Mouse (Mus musculus) spleen, postnatal 14 days (tissue): ENCODE data around the gene Astn2.

Source experiments
- DNase-seq, 2 experiments: peaks; one replicate each; pipeline ENCODE4 v3.0.0; 2021 to 2022; ENCODE audit warnings: low spot score in 2 of 2

Gene Astn2

DNA sequence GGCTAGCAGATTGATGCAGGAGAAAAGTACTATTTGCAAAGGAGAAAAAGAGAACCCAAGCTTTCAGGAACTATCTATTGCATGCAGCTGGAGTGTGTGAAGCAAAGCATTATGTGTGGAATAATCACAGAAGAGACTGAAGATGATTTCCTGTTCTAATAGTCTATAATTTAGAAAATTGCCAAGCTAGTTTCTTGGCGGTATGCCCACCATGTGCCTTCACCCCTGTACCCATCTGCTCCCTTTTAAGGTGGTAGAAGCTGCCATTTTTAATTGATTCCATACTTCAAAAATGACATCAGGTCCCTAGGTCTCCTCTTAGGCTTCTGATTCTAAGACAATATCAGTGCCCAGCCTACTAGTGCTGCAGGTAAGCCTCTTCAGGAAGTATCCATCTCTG lies 432.0 kb downstream of the Astn2 start:
- no peak for DNase-seq

DNA sequence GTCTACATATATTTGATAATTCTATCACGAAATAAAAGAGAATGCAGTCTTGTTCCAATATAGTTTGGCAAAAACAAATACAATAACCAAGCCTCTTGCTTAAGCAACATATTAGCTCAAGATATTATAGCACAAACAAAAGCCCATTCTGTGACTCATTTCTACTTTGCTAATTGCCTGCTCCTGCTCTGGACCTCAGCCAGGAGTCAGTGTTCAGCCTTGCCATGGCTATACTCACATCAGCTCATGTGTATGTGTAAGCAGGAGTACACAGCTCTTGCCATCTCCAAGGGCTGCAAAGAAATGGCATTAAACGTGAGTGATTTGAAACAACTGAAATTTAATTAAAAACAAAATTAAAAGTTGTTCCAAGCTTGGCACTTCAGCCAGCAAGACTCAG lies 435.1 kb downstream of the Astn2 start:
- DNase-seq = no peak

GRCm38 (mm10) chr4:65964604-65965003 lies 439.8 kb downstream of the Astn2 start:
- DNase-seq = no peak

- DNase-seq = no peak
Observed at GRCm38 (mm10) chr4:65959188-65959759, 445.1 kb downstream of the Astn2 start.

DNA sequence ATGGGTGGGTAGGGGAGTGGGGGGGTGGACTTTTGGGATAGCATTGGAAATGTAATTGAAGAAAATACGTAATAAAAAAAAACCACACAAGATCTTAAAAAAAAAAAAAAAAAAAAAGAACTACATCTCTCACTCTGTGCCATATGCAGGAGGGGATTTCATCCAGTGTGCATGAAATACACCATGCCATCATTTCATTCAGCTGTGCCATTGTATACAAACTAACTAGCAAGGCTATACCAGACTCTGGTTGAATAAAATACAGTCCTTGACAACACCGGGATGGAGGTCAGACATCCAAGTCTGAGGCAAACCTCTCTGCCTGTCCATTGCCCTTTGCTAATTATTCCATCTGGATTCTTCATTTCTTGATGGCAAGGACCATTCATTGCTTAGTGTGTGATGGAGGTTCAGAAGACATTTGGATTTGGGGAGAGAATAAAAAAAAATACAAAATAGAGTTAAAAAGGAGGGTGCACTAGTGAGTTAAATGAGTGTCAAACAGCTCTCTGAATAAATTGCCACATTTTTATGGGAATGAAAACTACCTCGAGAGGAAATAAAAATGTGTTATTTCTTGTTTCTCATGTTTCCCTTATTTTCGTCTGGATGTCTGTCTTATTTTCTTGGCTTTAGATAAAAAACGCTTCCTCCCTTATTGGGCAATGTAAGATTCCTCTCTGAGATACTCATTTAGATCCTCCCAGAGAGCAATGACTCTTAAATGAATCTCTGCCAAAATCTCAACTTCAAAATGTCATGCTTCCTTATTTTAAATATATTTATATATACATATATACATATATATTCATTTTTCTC lies 445.8 kb downstream of the Astn2 start:
- DNase-seq = no peak

GRCm38 (mm10) chr4:65951918-65952317 lies 452.5 kb downstream of the Astn2 start:
- no peak for DNase-seq

GRCm38 (mm10) chr4:65947141-65947649 lies 457.2 kb downstream of the Astn2 start:
- DNase-seq = no peak

GRCm38 (mm10) chr4:65946021-65946420 lies 458.4 kb downstream of the Astn2 start:
- DNase-seq = no peak

- DNase-seq = no peak
Observed at GRCm38 (mm10) chr4:65930901-65931300, 473.5 kb downstream of the Astn2 start.

GRCm38 (mm10) chr4:65920294-65920693 lies 484.1 kb downstream of the Astn2 start:
- no peak for DNase-seq

DNA sequence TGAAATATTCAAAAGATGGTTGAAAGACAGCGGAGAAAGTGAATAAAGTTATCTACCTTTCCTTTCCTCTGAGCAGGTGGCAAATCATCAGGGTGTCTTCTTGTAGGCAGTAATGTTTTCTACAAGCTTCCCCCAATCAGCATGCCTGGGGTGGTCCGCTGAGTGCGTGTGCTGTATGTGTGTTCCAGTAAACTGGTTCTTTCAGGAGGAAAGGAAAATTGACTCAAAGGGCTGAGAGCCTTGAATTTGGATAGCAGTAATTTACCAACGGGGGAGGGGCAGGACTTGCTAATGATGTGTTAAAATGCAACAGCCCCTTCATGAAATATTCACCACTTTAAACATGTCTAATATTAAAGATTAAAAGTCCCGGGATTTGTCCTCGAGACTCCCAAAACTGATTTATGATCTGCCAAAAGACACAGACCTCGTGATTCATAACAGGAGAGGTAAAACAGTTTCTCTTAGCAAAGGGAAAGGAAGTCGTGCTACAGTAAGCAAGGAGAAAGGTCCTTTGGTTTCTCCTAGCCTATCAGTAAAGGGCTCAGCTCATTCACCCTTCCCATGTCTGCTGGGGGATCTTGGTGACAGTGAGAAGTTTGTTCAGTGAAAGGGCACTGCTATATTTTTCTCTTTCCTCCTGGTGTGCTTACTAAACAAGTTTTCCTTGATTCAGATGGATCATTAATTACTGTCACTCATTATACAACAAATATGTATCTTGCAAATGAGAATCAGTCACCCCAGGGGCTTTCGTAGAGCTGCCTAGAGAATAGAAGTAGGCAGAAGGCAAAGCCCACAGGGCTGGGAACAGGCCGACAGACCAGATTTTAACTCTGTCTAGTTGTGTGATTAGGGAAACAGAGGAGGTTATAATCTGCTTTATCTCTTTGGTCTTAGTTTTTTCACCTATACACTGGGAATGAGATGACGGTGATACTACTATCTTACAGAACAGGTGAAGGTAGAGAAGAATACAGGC lies 488.1 kb downstream of the Astn2 start:
- no peak for DNase-seq

DNA sequence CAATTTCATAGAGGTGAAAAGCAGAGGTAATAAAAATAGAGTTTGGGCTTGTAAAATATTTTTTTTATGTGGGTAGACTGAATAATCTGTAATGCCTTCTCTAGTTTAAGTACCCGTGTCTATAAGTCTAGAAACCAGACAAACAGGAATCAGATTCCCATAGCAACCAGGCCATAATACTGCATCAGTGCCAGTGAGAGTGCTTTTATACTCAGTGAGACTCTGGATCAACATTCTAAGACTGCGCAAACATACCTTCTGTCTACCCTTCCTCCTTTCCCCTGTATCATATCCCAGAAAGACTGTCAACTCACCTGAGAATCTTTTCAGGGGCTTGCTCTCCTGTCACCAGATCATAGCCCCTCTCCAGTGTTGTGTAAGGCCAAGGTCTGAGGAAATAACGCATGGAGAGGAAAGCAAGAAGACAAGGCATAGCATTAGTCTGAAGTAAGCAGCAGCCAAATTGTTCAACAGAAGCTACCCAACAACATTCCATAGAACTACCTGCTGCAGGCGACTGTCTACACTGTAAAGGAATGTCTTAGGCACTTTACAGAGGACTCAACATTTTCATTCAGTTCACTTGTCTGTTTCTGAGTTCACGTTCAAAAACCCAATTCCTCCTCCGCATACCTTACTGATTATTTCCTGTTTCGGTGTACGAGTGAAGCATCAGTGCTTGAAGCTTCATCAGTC lies 492.0 kb downstream of the Astn2 start:
- no peak for DNase-seq

- DNase-seq = no peak
Observed at GRCm38 (mm10) chr4:65907660-65908059, 496.8 kb downstream of the Astn2 start.

DNA sequence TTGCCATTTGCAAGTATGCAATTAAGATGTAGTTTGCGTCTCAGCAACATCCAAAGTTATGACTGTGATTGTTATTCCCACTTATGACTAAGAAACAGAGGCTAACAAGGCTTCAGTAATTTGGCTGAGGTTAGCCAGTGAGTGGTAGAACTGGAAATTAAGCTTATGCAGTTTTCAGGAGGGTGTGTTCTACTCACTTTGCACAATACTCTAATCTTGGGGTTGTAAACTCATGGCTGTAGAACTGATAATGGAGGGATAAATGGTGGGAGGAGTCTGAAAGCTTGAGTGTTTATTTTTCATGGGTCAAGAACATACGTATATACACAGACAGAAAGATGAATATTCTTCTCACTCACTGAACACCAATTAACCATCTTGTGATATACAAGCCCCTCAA lies 499.4 kb downstream of the Astn2 start:
- DNase-seq = no peak

DNA sequence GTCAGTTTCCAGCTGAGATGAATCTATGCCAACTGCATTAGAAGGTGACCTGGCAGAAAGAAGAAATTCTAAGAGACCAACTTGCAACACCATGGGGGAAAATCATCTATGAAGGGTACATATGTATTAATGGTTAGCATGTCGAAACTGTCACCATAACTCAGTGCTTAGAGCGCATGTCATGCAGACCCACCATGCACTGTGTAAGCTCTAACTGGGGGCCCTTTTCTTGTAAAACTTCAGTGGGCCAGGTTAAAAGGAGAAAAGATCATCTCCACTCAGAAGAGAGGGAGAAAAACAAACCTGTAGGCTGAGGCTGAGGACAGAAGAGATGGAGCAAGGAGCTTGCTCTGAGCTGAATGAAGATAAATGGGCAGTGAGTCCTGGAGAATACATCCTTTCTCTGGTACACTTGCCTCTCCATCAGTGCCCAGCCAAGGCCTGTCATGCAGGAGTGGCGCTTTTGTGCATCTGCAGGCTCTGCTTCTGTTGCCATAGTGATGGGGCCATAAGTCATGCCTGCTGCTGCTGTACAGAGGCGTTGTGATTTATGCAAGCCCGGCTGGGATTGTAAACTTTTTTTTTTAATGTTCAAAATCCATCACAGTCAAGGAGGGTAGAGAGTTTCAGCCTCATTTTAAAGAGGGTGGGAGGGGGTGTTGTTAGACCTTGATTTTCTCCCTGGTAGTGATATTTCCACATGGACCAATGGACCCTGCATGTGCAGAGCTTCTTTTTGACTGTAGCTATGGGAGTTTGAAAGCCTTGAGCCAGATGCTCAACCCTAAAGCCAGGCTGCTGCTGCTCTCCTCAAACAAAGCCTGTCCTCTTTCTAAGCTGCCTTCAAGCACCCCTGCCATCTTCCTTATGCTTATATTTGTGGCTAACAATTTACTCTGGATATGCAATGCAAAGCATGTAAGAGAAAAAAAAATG lies 508.1 kb downstream of the Astn2 start:
- no peak for DNase-seq

- DNase-seq = no peak
Observed at GRCm38 (mm10) chr4:65888332-65888993, 515.9 kb downstream of the Astn2 start.

DNA sequence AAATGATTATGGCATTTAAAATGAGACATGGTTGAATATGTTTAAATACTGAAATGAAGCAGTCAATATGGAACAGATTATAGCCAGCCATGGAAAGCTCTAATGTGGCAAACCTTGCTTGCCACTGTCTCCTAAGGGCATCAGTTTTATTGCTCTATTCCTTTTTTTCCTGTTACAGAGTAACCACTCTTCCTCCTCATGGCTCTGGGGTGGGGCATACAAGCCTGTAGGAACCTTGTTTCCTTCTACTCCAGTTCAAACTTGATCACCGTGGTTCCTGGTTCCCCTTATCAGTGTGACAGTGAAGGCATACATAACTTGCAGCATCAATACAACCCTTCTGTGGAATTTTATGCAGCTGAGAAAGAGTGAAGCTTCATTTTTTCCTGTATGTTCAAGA lies 517.5 kb downstream of the Astn2 start:
- no peak for DNase-seq

- DNase-seq = no peak
Observed at GRCm38 (mm10) chr4:65885921-65886320, 518.5 kb downstream of the Astn2 start.

DNA sequence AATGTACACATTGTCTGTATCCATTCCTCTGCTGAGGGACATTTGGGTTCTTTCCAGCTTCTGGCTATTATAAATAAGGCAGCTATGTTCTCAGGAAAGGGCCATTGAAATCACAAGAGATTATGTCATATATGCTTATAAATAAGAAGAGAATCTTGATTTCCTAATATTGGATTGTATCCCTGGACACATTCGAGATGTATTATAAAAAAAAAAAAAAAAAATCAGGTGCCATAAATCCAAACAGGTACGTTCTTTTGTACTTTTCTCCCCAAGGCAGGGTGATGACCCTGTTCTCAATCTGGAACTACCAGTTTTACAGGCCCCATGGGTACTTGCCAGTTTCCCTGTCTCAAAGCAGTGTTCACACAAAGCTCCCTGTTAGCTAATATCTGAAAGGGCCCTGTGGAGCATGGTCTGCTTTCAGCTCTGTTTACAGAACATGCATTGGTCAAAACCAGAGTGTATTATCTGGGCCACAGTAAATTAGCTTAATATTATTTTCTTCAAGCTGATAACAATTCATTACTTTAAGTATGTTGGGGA lies 530.1 kb downstream of the Astn2 start:
- no peak for DNase-seq

DNA sequence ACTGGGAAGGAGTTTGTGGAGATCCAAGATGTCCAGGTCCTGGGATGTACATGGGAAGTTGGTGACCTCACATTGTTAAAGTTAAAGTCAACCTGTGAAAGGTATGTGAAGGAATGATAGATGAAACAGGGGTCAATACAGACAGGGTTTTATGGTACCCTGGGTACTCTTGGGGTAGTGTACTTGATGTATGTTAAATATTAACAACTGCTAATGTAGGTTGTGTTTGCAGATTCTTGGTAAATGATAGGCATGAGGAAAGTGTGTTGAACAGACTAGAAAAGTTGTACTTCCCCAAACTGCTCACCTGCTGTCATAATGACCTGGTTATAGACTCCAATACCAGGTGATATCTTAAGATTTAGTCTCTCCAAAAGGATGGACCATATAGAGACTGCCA lies 539.9 kb downstream of the Astn2 start:
- no peak for DNase-seq
